Mouse (Mus musculus): ENCODE measurements around the gene Adad1. TPM values are rescaled to one million over a fixed set of nuclear protein-coding genes. Genes with fewer than 3 reads are reported as not detected.

Gene Adad1
- total RNA-seq (2021): not detected
- long read RNA-seq, experiment 1: 0 reads
- long read RNA-seq, experiment 2: 0 reads

- no peak for DNase-seq (ENCODE audit: low spot score in 2 of 2)
These were observed at the start of gene Adad1 for GRCm38 (mm10) chr3:37063406-37063805. Gene Adad1 (plus strand): TSS chr3:37063527.

GRCm38 (mm10) chr3:37037979-37038378 lies 25.3 kb upstream of the Adad1 start:
- no peak for DNase-seq (ENCODE audit: low spot score in 2 of 2)

GRCm38 (mm10) chr3:37039811-37040210 lies 23.5 kb upstream of the Adad1 start:
- DNase-seq (ENCODE audit: low spot score in 2 of 2): no peak

GRCm38 (mm10) chr3:37051491-37051890 lies 11.8 kb upstream of the Adad1 start:
- no peak for DNase-seq (ENCODE audit: low spot score in 2 of 2)

GRCm38 (mm10) chr3:37073211-37073610 lies 9.9 kb downstream of the Adad1 start:
- DNase-seq (ENCODE audit: low spot score in 2 of 2): peak; percentile 35 to 49

- DNase-seq (ENCODE audit: low spot score in 2 of 2): no peak
These were observed 21.5 kb downstream of the Adad1 start for GRCm38 (mm10) chr3:37084860-37085259.

GRCm38 (mm10) chr3:37090721-37091120 lies 27.4 kb downstream of the Adad1 start:
- peak; percentile 24 to 79 for DNase-seq (ENCODE audit: low spot score in 2 of 2)

- DNase-seq (ENCODE audit: low spot score in 2 of 2): no peak
These were observed 62.3 kb downstream of the Adad1 start, which contains the start of gene Il2 for GRCm38 (mm10) chr3:37125655-37126054. Gene Il2 (minus strand): TSS chr3:37125959.

GRCm38 (mm10) chr3:37126162-37126561 lies 62.8 kb downstream of the Adad1 start:
- DNase-seq (ENCODE audit: low spot score in 2 of 2): no peak

- no peak for DNase-seq (ENCODE audit: low spot score in 2 of 2)
These were observed 64.9 kb downstream of the Adad1 start for GRCm38 (mm10) chr3:37128269-37128668.

GRCm38 (mm10) chr3:37129063-37129462 lies 65.7 kb downstream of the Adad1 start:
- no peak for DNase-seq (ENCODE audit: low spot score in 2 of 2)

GRCm38 (mm10) chr3:37137231-37137630 lies 73.9 kb downstream of the Adad1 start:
- no peak for DNase-seq (ENCODE audit: low spot score in 2 of 2)

- no peak for DNase-seq (ENCODE audit: low spot score in 2 of 2)
These were observed 75.9 kb downstream of the Adad1 start for GRCm38 (mm10) chr3:37139192-37139591.

- DNase-seq (ENCODE audit: low spot score in 2 of 2): no peak
These were observed 77.0 kb downstream of the Adad1 start for GRCm38 (mm10) chr3:37140168-37140906.

GRCm38 (mm10) chr3:37141827-37142226 lies 78.5 kb downstream of the Adad1 start:
- DNase-seq (ENCODE audit: low spot score in 2 of 2): no peak

- DNase-seq (ENCODE audit: low spot score in 2 of 2): no peak
These were observed 81.7 kb downstream of the Adad1 start for GRCm38 (mm10) chr3:37144979-37145378.

- no peak for DNase-seq (ENCODE audit: low spot score in 2 of 2)
These were observed 83.1 kb downstream of the Adad1 start for GRCm38 (mm10) chr3:37146406-37146805.

- DNase-seq (ENCODE audit: low spot score in 2 of 2): no peak
These were observed 83.5 kb downstream of the Adad1 start for GRCm38 (mm10) chr3:37146810-37147209.

GRCm38 (mm10) chr3:37152274-37152673 lies 88.9 kb downstream of the Adad1 start:
- DNase-seq (ENCODE audit: low spot score in 2 of 2): no peak

GRCm38 (mm10) chr3:37153004-37153403 lies 89.7 kb downstream of the Adad1 start:
- no peak for DNase-seq (ENCODE audit: low spot score in 2 of 2)

GRCm38 (mm10) chr3:37154396-37154795 lies 91.1 kb downstream of the Adad1 start:
- DNase-seq (ENCODE audit: low spot score in 2 of 2): no peak

- no peak for DNase-seq (ENCODE audit: low spot score in 2 of 2)
These were observed 93.8 kb downstream of the Adad1 start for GRCm38 (mm10) chr3:37157082-37157481.

GRCm38 (mm10) chr3:37158246-37158645 lies 94.9 kb downstream of the Adad1 start:
- DNase-seq (ENCODE audit: low spot score in 2 of 2): no peak
